Mouse (Mus musculus) MEL (cell line): ENCODE measurements around the gene Nadk2. TPM values are rescaled to one million over a fixed set of nuclear protein-coding genes. Genes with fewer than 3 reads are reported as not detected.

ENCODE experiments used
- DNase-seq: peaks from one replicate; pipeline ENCODE4 v3.0.0; 2011; ENCODE audit warnings: low read depth, low spot score
- H3K27ac ChIP-seq: 2 replicates; pipeline ENCODE4 v1.5.1; 2012; ENCODE audit warnings: low read depth, mild to moderate bottlenecking, control low read depth, low read length, moderate library complexity; ENCODE audit not compliant: control insufficient read depth
- H3K27me3 ChIP-seq, 2 experiments: fragments of 150-350 bp in 1 of 2; sonication (generic) in 1 of 2; 2 replicates each; pipeline ENCODE4 v1.6.1; 2012; ENCODE audit warnings: low read length in 2 of 2, mild to moderate bottlenecking in 2 of 2, improper control_type of control experiment in 1 of 2, moderate library complexity in 1 of 2; ENCODE audit not compliant: insufficient read depth in 2 of 2, control insufficient read depth in 1 of 2
- H3K36me3 ChIP-seq, 2 experiments: 2 replicates each; pipeline ENCODE4 v1.6.1; 2012 to 2014; ENCODE audit warnings: low read length in 2 of 2, improper control_type of control experiment in 1 of 2, inconsistent platforms in 1 of 2, mild to moderate bottlenecking in 1 of 2; ENCODE audit not compliant: insufficient read depth in 2 of 2, control insufficient read depth in 1 of 2
- H3K4me1 ChIP-seq, 2 experiments: fragments of 150-350 bp in 1 of 2; sonication (generic) in 1 of 2; 2 replicates each; pipeline ENCODE4 v1.6.1; 2012; ENCODE audit warnings: low read length in 2 of 2, improper control_type of control experiment in 1 of 2, mild to moderate bottlenecking in 1 of 2; ENCODE audit not compliant: insufficient read depth in 2 of 2, control insufficient read depth in 1 of 2
- H3K4me3 ChIP-seq, 2 experiments: fragments of 150-350 bp in 1 of 2; sonication (generic) in 1 of 2; 2 replicates each; pipeline ENCODE4 v1.5.1; 2012; ENCODE audit warnings: low read depth in 2 of 2, low read length in 2 of 2, mild to moderate bottlenecking in 2 of 2, moderate library complexity in 2 of 2, control low read depth in 1 of 2, improper control_type of control experiment in 1 of 2; ENCODE audit not compliant: control insufficient read depth in 1 of 2, insufficient read depth in 1 of 2
- H3K79me2 ChIP-seq: 2 replicates; pipeline ENCODE4 v1.6.1; 2012; ENCODE audit warnings: mild to moderate bottlenecking, low read length, moderate library complexity; ENCODE audit not compliant: control insufficient read depth, poor library complexity, insufficient read depth
- H3K9ac ChIP-seq: 2 replicates; pipeline ENCODE4 v1.6.1; 2012; ENCODE audit warnings: low read depth, mild to moderate bottlenecking, control low read depth, low read length, moderate library complexity; ENCODE audit not compliant: control insufficient read depth, poor library complexity, severe bottlenecking
- H3K9me3 ChIP-seq: fragments of 150-350 bp; sonication (generic); replicated peaks from 2 replicates; pipeline ENCODE4 v1.6.1; 2012; ENCODE audit warnings: mild to moderate bottlenecking, low read length, improper control_type of control experiment, moderate library complexity; ENCODE audit not compliant: insufficient read depth
- BHLHE40 ChIP-seq: IDR thresholded peaks from 2 replicates; pipeline ENCODE4 v1.6.1; 2012; ENCODE audit warnings: low read depth, mild to moderate bottlenecking, inconsistent platforms, low read length, improper control_type of control experiment, borderline replicate concordance
- CHD1 ChIP-seq: IDR thresholded peaks from 2 replicates; pipeline ENCODE4 v1.6.1; 2012; ENCODE audit warnings: low read depth, mild to moderate bottlenecking, inconsistent platforms, low read length, improper control_type of control experiment
- CHD2 ChIP-seq: IDR thresholded peaks from 2 replicates; pipeline ENCODE4 v1.6.1; 2011; ENCODE audit warnings: low read length, improper control_type of control experiment
- CTCF ChIP-seq, 3 experiments: IDR thresholded peaks in 2 of 3; conservative IDR thresholded peaks in 1 of 3; 2 replicates each; pipeline ENCODE4 v1.5.1; 2011 to 2012; ENCODE audit warnings: low read length in 3 of 3, low read depth in 2 of 3, mild to moderate bottlenecking in 2 of 3, improper control_type of control experiment in 1 of 3, inconsistent platforms in 1 of 3, mixed read lengths in 1 of 3, moderate library complexity in 1 of 3; ENCODE audit not compliant: control insufficient read depth in 1 of 3, insufficient read depth in 1 of 3, poor library complexity in 1 of 3, severe bottlenecking in 1 of 3
- E2F4 ChIP-seq: IDR thresholded peaks from 2 replicates; pipeline ENCODE4 v1.6.1; 2011; ENCODE audit warnings: low read depth, low read length, improper control_type of control experiment, borderline replicate concordance
- EP300 ChIP-seq, 2 experiments: IDR thresholded peaks; 2 replicates each; pipeline ENCODE4 v1.6.1; 2011; ENCODE audit warnings: improper control_type of control experiment in 2 of 2, low read length in 2 of 2, low read depth in 1 of 2, mild to moderate bottlenecking in 1 of 2
- ETS1 ChIP-seq: IDR thresholded peaks from 2 replicates; pipeline ENCODE4 v1.6.1; 2012; ENCODE audit warnings: low read depth, mild to moderate bottlenecking, inconsistent platforms, low read length, improper control_type of control experiment, moderate library complexity
- GABPA ChIP-seq: IDR thresholded peaks from 2 replicates; pipeline ENCODE4 v1.6.1; 2012; ENCODE audit warnings: low read depth, mild to moderate bottlenecking, inconsistent platforms, low read length, improper control_type of control experiment, moderate library complexity
- GATA1 ChIP-seq: IDR thresholded peaks from 2 replicates; pipeline ENCODE4 v1.6.1; 2011; ENCODE audit warnings: low read depth, low read length, improper control_type of control experiment
- HCFC1 ChIP-seq: IDR thresholded peaks from 2 replicates; pipeline ENCODE4 v1.6.1; 2012; ENCODE audit warnings: low read depth, mild to moderate bottlenecking, inconsistent platforms, low read length, improper control_type of control experiment, moderate library complexity
- JUND ChIP-seq: IDR thresholded peaks from 2 replicates; pipeline ENCODE4 v1.6.1; 2011; ENCODE audit warnings: low read depth, mild to moderate bottlenecking, improper control_type of control experiment, low read length
- KAT2A ChIP-seq: conservative IDR thresholded peaks from 2 replicates; pipeline ENCODE4 v1.6.1; 2012; ENCODE audit warnings: low read depth, low read length, improper control_type of control experiment, inconsistent platforms
- MAFK ChIP-seq: IDR thresholded peaks from 2 replicates; pipeline ENCODE4 v1.6.1; 2011; ENCODE audit warnings: low read depth, mild to moderate bottlenecking, low read length, improper control_type of control experiment, borderline replicate concordance
- MAX ChIP-seq: IDR thresholded peaks from 2 replicates; pipeline ENCODE4 v1.6.1; 2011; ENCODE audit warnings: low read length, improper control_type of control experiment
- MAZ ChIP-seq: IDR thresholded peaks from 2 replicates; pipeline ENCODE4 v1.6.1; 2012; ENCODE audit warnings: low read depth, mild to moderate bottlenecking, inconsistent platforms, low read length, improper control_type of control experiment
- MEF2A ChIP-seq: IDR thresholded peaks from 2 replicates; pipeline ENCODE4 v1.6.1; 2014; ENCODE audit warnings: low read depth, mild to moderate bottlenecking, inconsistent platforms, low read length, improper control_type of control experiment; ENCODE audit not compliant: poor library complexity, insufficient replicate concordance, severe bottlenecking; ENCODE audit errors: extremely low read depth
- MXI1 ChIP-seq: IDR thresholded peaks from 2 replicates; pipeline ENCODE4 v1.6.1; 2011; ENCODE audit warnings: mild to moderate bottlenecking, low read depth, low read length, improper control_type of control experiment
- NELFE ChIP-seq: IDR thresholded peaks from 2 replicates; pipeline ENCODE4 v1.6.1; 2011; ENCODE audit warnings: low read depth, low read length, improper control_type of control experiment
- NRF1 ChIP-seq: IDR thresholded peaks from 2 replicates; pipeline ENCODE4 v1.6.1; 2014; ENCODE audit warnings: low read depth, mild to moderate bottlenecking, inconsistent platforms, low read length, improper control_type of control experiment, moderate library complexity; ENCODE audit not compliant: poor library complexity, insufficient read depth, severe bottlenecking
- POLR2A ChIP-seq, 2 experiments: IDR thresholded peaks; 2 replicates each; pipeline ENCODE4 v1.6.1; 2011 to 2012; ENCODE audit warnings: low read length in 2 of 2, mild to moderate bottlenecking in 2 of 2, control low read depth in 1 of 2, improper control_type of control experiment in 1 of 2, low read depth in 1 of 2, moderate library complexity in 1 of 2; ENCODE audit not compliant: control insufficient read depth in 1 of 2, insufficient read depth in 1 of 2, poor library complexity in 1 of 2
- POLR2AphosphoS2 ChIP-seq: IDR thresholded peaks from 2 replicates; pipeline ENCODE4 v1.6.1; 2011; ENCODE audit warnings: low read length, improper control_type of control experiment
- POLR2AphosphoS5 ChIP-seq: IDR thresholded peaks from 2 replicates; pipeline ENCODE4 v1.6.1; 2012; ENCODE audit warnings: low read depth, borderline replicate concordance, mild to moderate bottlenecking, inconsistent platforms, low read length, moderate library complexity, mixed read lengths
- RAD21 ChIP-seq: IDR thresholded peaks from 2 replicates; pipeline ENCODE4 v1.6.1; 2011; ENCODE audit warnings: mild to moderate bottlenecking, low read depth, low read length, improper control_type of control experiment
- RCOR1 ChIP-seq: IDR thresholded peaks from 2 replicates; pipeline ENCODE4 v1.6.1; 2012; ENCODE audit warnings: low read depth, mild to moderate bottlenecking, inconsistent platforms, low read length, improper control_type of control experiment
- SIN3A ChIP-seq: IDR thresholded peaks from 2 replicates; pipeline ENCODE4 v1.6.1; 2012; ENCODE audit warnings: low read length, improper control_type of control experiment, inconsistent platforms
- SMC3 ChIP-seq: IDR thresholded peaks from 2 replicates; pipeline ENCODE4 v1.6.1; 2011; ENCODE audit warnings: low read depth, low read length, improper control_type of control experiment
- TAL1 ChIP-seq: IDR thresholded peaks from 2 replicates; pipeline ENCODE4 v1.6.1; 2012; ENCODE audit warnings: mild to moderate bottlenecking, inconsistent platforms, low read length, moderate library complexity, mixed read lengths
- TBP ChIP-seq: IDR thresholded peaks from 2 replicates; pipeline ENCODE4 v1.8.0; 2011; ENCODE audit warnings: low read depth, low read length, improper control_type of control experiment
- TCF12 ChIP-seq: IDR thresholded peaks from 2 replicates; pipeline ENCODE4 v1.6.1; 2014; ENCODE audit warnings: low read depth, mild to moderate bottlenecking, inconsistent platforms, low read length, improper control_type of control experiment, moderate library complexity
- UBTF ChIP-seq: IDR thresholded peaks from 2 replicates; pipeline ENCODE4 v1.6.1; 2012; ENCODE audit warnings: low read depth, mild to moderate bottlenecking, inconsistent platforms, low read length, improper control_type of control experiment, moderate library complexity, borderline replicate concordance; ENCODE audit not compliant: insufficient read depth
- USF1 ChIP-seq: IDR thresholded peaks from 2 replicates; pipeline ENCODE4 v1.6.1; 2014; ENCODE audit warnings: low read depth, mild to moderate bottlenecking, inconsistent platforms, low read length, improper control_type of control experiment, moderate library complexity
- USF2 ChIP-seq, 2 experiments: IDR thresholded peaks; 2 replicates each; pipeline ENCODE4 v1.6.1; 2011 to 2012; ENCODE audit warnings: improper control_type of control experiment in 2 of 2, low read length in 2 of 2, borderline replicate concordance in 1 of 2, inconsistent platforms in 1 of 2, low read depth in 1 of 2, mild to moderate bottlenecking in 1 of 2; ENCODE audit not compliant: insufficient read depth in 1 of 2
- ZC3H11A ChIP-seq: IDR thresholded peaks from 2 replicates; pipeline ENCODE4 v1.6.1; 2012; ENCODE audit warnings: low read depth, mild to moderate bottlenecking, inconsistent platforms, low read length, improper control_type of control experiment
- ZKSCAN1 ChIP-seq: IDR thresholded peaks from 2 replicates; pipeline ENCODE4 v1.6.1; 2012; ENCODE audit warnings: low read depth, mild to moderate bottlenecking, inconsistent platforms, low read length, improper control_type of control experiment, moderate library complexity
- ZMIZ1 ChIP-seq: IDR thresholded peaks from 2 replicates; pipeline ENCODE4 v1.6.1; 2012; ENCODE audit warnings: low read depth, mild to moderate bottlenecking, inconsistent platforms, low read length, improper control_type of control experiment, moderate library complexity
- polyA plus RNA-seq, 2 experiments: library from polyadenylated mRNA; stranded (reverse) in 1 of 2; unstranded in 1 of 2; fragments of >175 nt in 1 of 2; fragments of >200 nt in 1 of 2; gene quantifications; 2 replicates each; pipeline versions ENCODE4 v1.2.1 to v1.2.4; 2012; ENCODE audit warnings: low replicate concordance in 2 of 2, low read depth in 1 of 2; ENCODE audit not compliant: insufficient read length in 2 of 2, insufficient read depth in 1 of 2, missing spikeins in 1 of 2
- total RNA-seq: library from RNA; depleted of rRNA; stranded (reverse); fragments of 300-350 nt; gene quantifications from 2 replicates; pipeline ENCODE4 v1.2.3, GENCODE M21; 2012; rRNA removed

Gene Nadk2
- 168 and 221 TPM in 2 replicates for total RNA-seq
- polyA plus RNA-seq, result 100 to 1,000 TPM; 361 to 659 TPM

DNA sequence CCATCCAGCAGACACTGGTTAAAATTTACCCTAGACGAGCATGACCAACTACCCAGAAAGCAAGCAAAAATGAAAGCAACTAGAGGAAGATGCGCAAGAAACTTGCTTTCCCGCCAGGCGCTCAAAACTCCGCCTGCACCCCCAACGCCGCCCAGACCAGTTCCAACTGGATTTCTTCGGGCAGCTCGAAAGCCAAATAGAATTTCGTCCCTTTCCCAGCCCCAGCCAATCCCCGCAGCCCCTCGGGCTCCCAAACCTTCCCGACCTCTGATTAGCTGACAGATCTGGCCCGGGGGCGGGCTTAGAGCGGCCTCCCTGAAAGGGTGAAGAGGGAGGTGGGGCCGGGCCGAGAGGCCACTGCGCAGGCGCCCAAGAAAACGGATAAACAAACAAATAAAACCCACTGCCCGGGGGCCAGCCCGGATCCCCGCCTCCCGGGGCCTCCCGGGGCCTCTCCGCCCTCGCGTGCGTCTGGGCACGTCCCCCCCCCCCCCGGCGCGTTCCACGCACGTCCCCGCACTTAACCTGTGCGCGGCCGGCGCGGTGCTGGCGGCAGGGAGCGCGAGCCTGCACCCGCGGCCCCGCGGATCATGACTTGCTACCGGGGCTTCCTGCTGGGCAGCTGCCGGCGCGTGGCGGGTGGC lies at the start of gene Nadk2:
Gene Nadk2 (plus strand): TSS at position 349 of the 644 bp plus-strand sequence.
- H3K79me2 ChIP-seq, result peaks cover 45% of the 10 kb centered on the region
- H3K27ac ChIP-seq, result peak within 1 kb of the TSS; percentile 100
- peak within 1 kb of the TSS; percentile 97 for H3K9ac ChIP-seq
- peaks cover 1 to 22% of the 10 kb centered on the region in 2 experiments for H3K36me3 ChIP-seq
- H3K9me3 ChIP-seq, result no peaks in the 10 kb centered on the region
- no peaks in the 10 kb centered on the region for H3K27me3 ChIP-seq
- peak; percentile 100 for DNase-seq
- peak within 1 kb of the TSS; percentile 95 to 98 for H3K4me3 ChIP-seq
- H3K4me1 ChIP-seq, result peaks cover 6 to 11% of the 10 kb centered on the region in 2 experiments
- TF ChIP-seq NRF1, result peak; percentile 86
- TF ChIP-seq HCFC1, result peak; percentile 64; the same call in 1 of the 2 replicates
- peak; percentile 64; the same call in 1 of the 2 replicates for TF ChIP-seq BHLHE40
- TF ChIP-seq POLR2A (IDR thresholded peaks at IDR 0.05; ENCODE audit: control insufficient read depth in 1 of 2, insufficient read depth in 1 of 2, low read depth in 1 of 2, low read length in 2 of 2, poor library complexity in 1 of 2), result peak; percentile 60 to 91
- TF ChIP-seq TAL1, result no peak
- TF ChIP-seq JUND, result no peak
- peak; percentile 89 for TF ChIP-seq SIN3A
- TF ChIP-seq E2F4, result peak; percentile 99
- TF ChIP-seq ZKSCAN1, result no peak
- no peak for TF ChIP-seq RCOR1
- peak in 1 of 2 experiments; percentile 30; a peak in 1 of 4 replicates for TF ChIP-seq EP300 (IDR thresholded peaks at IDR 0.05; ENCODE audit: low read depth in 1 of 2, low read length in 2 of 2)
- TF ChIP-seq SMC3, result no peak
- no peak for TF ChIP-seq ZC3H11A
- TF ChIP-seq TCF12, result peak; percentile 61; the same call in 1 of the 2 replicates
- TF ChIP-seq MEF2A, result 0 out of 2 replicates have a peak, but pooled peaks have one; percentile 13
- TF ChIP-seq GATA1, result no peak
- TF ChIP-seq MAFK, result no peak
- TF ChIP-seq MAZ, result peak; percentile 93; the same call in 1 of the 2 replicates
- no peak for TF ChIP-seq CHD2
- 0 out of 2 replicates have a peak, but pooled peaks have one; percentile 89 for TF ChIP-seq UBTF
- peak; percentile 21; the same call in 1 of the 2 replicates for TF ChIP-seq ETS1
- TF ChIP-seq MAX, result no peak; the same call in 1 of the 2 replicates
- no peak for TF ChIP-seq GABPA
- no peak for TF ChIP-seq KAT2A
- TF ChIP-seq TBP, result peak; percentile 92
- no peak for TF ChIP-seq MXI1
- TF ChIP-seq POLR2AphosphoS5, result no peak
- TF ChIP-seq POLR2AphosphoS2, result peak; percentile 95
- no peak for TF ChIP-seq CTCF (IDR thresholded peaks at IDR 0.05 in 2 of 3, conservative IDR thresholded peaks at IDR 0.05 in 1 of 3; ENCODE audit: control insufficient read depth in 1 of 3, insufficient read depth in 1 of 3, low read depth in 2 of 3, low read length in 3 of 3, poor library complexity in 1 of 3, severe bottlenecking in 1 of 3)
- peak; percentile 77; the same call in 1 of the 2 replicates for TF ChIP-seq ZMIZ1
- TF ChIP-seq CHD1, result no peak
- no peak for TF ChIP-seq USF1
- peak; percentile 84 for TF ChIP-seq NELFE
- TF ChIP-seq USF2 (IDR thresholded peaks at IDR 0.05; ENCODE audit: borderline replicate concordance in 1 of 2, insufficient read depth in 1 of 2, low read depth in 1 of 2, low read length in 2 of 2), result no peak
- no peak for TF ChIP-seq RAD21
